Mouse (Mus musculus): ENCODE measurements around the gene Celsr1. TPM values are rescaled to one million over a fixed set of nuclear protein-coding genes. Genes with fewer than 3 reads are reported as not detected.

Gene Celsr1
- polyA plus RNA-seq, 1 experiment: 2.2 TPM

- Histone ChIP-seq H3K27ac (ENCODE audit: insufficient read depth, low read length) (no peak overlapping the region), H3K4me1 (ENCODE audit: control insufficient read depth, insufficient read depth, low read length) (no peaks in the 10 kb centered on the region), H3K4me3 (ENCODE audit: insufficient read depth, low read length) (no peak overlapping the region)
- TF ChIP-seq POLR2A (IDR thresholded peaks at IDR 0.05; ENCODE audit: extremely low read depth, insufficient read depth, low read length) (no peak), CTCF (IDR thresholded peaks at IDR 0.05; ENCODE audit: extremely low read depth, insufficient read depth, low read length) (no peak)
These were observed 5.7 kb downstream of the Celsr1 start for GRCm38 (mm10) chr15:86027871-86028270.

DNA sequence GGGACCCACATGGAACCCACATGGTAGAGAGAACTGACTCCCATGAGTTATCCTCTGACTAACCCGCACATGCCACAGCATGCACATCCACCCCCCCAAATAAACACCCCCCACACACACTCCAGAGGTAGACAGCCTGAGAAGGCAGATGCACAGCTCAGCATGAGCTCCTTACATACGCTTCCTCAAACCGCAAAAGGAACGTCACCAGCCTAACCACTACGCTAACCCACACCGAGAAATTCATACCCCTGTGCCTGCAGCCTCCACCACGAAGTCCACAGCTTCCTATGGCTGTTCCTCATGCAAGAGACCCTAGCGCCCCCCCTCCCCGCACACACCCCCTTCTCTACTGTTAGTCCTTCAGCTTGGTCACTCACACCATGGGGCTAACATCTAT lies 11.6 kb downstream of the Celsr1 start:
- Histone ChIP-seq H3K27ac (ENCODE audit: insufficient read depth, low read length) (no peak overlapping the region), H3K4me3 (ENCODE audit: insufficient read depth, low read length) (no peak overlapping the region), H3K4me1 (ENCODE audit: control insufficient read depth, insufficient read depth, low read length) (no peaks in the 10 kb centered on the region)
- no peak for TF ChIP-seq CTCF (IDR thresholded peaks at IDR 0.05; ENCODE audit: extremely low read depth, insufficient read depth, low read length)
- TF ChIP-seq POLR2A (IDR thresholded peaks at IDR 0.05; ENCODE audit: extremely low read depth, insufficient read depth, low read length): no peak

DNA sequence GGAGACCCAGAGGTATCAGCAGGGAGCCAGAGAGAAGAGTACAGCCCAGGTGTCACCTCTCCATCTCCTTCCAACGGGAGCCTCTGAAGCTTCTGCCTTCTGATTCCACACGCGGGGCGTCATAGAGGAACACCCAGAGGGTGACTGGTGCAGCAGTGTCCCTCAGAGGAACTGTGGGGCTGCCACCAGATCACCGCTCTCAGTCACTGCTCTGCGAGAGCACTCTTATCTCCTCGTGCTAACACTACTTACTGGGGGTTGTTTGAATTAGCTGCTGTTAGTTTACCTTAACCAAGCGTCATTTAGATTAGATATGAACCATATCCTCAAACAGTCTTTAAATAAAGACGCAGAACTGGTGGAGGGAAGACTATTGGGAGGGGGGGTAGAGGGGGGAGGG lies 12.3 kb downstream of the Celsr1 start:
- H3K27ac ChIP-seq (ENCODE audit: insufficient read depth, low read length): no peak overlapping the region
- H3K4me3 ChIP-seq (ENCODE audit: insufficient read depth, low read length): no peak overlapping the region
- TF ChIP-seq CTCF (IDR thresholded peaks at IDR 0.05; ENCODE audit: extremely low read depth, insufficient read depth, low read length): no peak
- no peaks in the 10 kb centered on the region for H3K4me1 ChIP-seq (ENCODE audit: control insufficient read depth, insufficient read depth, low read length)

- TF ChIP-seq CTCF (IDR thresholded peaks at IDR 0.05; ENCODE audit: extremely low read depth, insufficient read depth, low read length) (no peak), POLR2A (IDR thresholded peaks at IDR 0.05; ENCODE audit: extremely low read depth, insufficient read depth, low read length) (no peak)
- H3K4me1 ChIP-seq (ENCODE audit: control insufficient read depth, insufficient read depth, low read length): peaks cover 3% of the 10 kb centered on the region; the same call in 1 of the 2 replicates
- H3K4me3 ChIP-seq (ENCODE audit: insufficient read depth, low read length): no peak overlapping the region
- no peak overlapping the region for H3K27ac ChIP-seq (ENCODE audit: insufficient read depth, low read length)
These were observed 13.6 kb downstream of the Celsr1 start for GRCm38 (mm10) chr15:86020008-86020407.

DNA sequence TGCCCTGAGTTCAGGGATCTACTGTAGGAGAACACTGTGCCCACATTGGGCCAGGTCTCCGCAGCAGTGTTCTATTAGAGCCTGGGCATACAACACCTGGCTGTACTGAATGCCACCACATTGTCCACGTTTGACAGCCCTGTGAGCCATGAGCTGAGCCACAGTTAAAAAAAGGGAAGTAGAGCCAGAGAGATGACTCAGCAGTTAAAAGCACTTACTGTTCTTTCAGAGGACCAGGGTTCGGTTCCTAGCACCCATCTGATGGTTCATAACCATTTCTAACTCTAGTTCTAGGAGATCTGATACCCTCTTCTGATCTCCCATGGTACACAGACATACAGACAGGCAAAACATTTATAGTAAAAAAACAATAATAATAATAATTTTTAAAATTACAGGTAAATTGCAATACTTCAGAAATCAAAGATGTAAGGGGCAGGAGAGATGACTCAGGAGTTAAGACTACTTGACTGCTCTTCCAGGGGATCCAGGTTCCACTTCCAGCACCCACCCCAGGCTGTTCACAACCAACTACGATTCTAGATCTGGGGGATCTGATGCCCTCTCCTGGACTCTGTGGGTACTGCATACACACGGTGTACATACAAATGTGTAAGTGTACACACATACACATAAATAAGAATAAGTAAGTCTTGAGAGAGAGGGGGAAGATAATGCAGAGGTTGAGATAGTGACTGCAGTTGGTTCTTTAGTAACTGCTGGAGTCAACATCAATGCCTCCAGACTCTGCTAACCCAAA lies 14.6 kb downstream of the Celsr1 start:
- Histone ChIP-seq H3K27ac (ENCODE audit: insufficient read depth, low read length) (no peak overlapping the region), H3K4me1 (ENCODE audit: control insufficient read depth, insufficient read depth, low read length) (peaks cover 3% of the 10 kb centered on the region; the same call in 1 of the 2 replicates), H3K4me3 (ENCODE audit: insufficient read depth, low read length) (no peak overlapping the region)
- TF ChIP-seq CTCF (IDR thresholded peaks at IDR 0.05; ENCODE audit: extremely low read depth, insufficient read depth, low read length) (no peak), POLR2A (IDR thresholded peaks at IDR 0.05; ENCODE audit: extremely low read depth, insufficient read depth, low read length) (no peak)

DNA sequence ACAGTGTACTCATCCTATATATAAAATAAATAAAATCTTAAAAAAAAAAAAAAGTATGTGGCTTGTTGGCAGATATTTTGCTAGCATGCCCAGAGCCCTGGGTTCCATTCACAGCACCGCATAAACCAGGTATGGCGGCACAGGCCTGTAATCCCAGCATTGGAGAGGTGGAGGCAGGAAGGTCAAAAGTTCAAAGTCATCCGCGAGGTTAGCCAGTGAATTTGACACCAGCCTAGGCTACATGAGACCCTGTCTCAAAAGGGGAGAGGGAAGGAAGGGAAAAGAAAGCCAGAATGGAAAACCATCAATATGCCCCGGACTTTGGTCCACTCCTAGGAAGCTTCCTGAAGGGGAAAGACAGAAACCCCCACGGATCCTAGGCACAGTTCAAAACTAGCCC lies 16.2 kb downstream of the Celsr1 start:
- TF ChIP-seq POLR2A (IDR thresholded peaks at IDR 0.05; ENCODE audit: extremely low read depth, insufficient read depth, low read length) (no peak), CTCF (IDR thresholded peaks at IDR 0.05; ENCODE audit: extremely low read depth, insufficient read depth, low read length) (no peak)
- Histone ChIP-seq H3K4me3 (ENCODE audit: insufficient read depth, low read length) (no peak overlapping the region), H3K27ac (ENCODE audit: insufficient read depth, low read length) (no peak overlapping the region), H3K4me1 (ENCODE audit: control insufficient read depth, insufficient read depth, low read length) (peaks cover 3% of the 10 kb centered on the region; the same call in 1 of the 2 replicates)

- H3K4me1 ChIP-seq (ENCODE audit: control insufficient read depth, insufficient read depth, low read length): peaks cover 3% of the 10 kb centered on the region; the same call in 1 of the 2 replicates
- TF ChIP-seq CTCF (IDR thresholded peaks at IDR 0.05; ENCODE audit: extremely low read depth, insufficient read depth, low read length) (no peak), POLR2A (IDR thresholded peaks at IDR 0.05; ENCODE audit: extremely low read depth, insufficient read depth, low read length) (no peak)
- no peak overlapping the region for H3K27ac ChIP-seq (ENCODE audit: insufficient read depth, low read length)
- no peak overlapping the region for H3K4me3 ChIP-seq (ENCODE audit: insufficient read depth, low read length)
These were observed 17.6 kb downstream of the Celsr1 start for GRCm38 (mm10) chr15:86015860-86016541.

DNA sequence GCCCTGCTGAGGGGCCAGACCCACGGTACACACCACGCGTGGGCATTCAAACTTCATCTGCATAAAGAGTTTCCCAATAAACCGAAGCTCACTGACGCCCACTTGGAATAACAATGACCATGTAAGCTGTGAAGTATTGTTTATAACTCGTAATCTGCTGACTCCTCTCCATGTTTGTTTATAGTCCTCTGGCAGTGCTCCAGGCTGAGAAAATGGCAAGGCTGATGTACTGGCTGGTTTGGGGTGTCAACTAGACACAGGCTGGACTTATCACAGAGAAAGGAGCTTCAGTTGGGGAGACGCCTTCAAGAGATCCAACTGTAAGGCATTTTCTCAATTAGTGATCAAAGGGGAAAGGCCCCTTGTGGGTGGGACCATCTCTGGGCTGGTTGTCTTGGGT lies 18.6 kb downstream of the Celsr1 start:
- TF ChIP-seq CTCF (IDR thresholded peaks at IDR 0.05; ENCODE audit: extremely low read depth, insufficient read depth, low read length): no peak
- no peak for TF ChIP-seq POLR2A (IDR thresholded peaks at IDR 0.05; ENCODE audit: extremely low read depth, insufficient read depth, low read length)
- Histone ChIP-seq H3K27ac (ENCODE audit: insufficient read depth, low read length) (no peak overlapping the region), H3K4me3 (ENCODE audit: insufficient read depth, low read length) (no peak overlapping the region), H3K4me1 (ENCODE audit: control insufficient read depth, insufficient read depth, low read length) (peaks cover 3% of the 10 kb centered on the region; the same call in 1 of the 2 replicates)

- TF ChIP-seq POLR2A (IDR thresholded peaks at IDR 0.05; ENCODE audit: extremely low read depth, insufficient read depth, low read length): no peak
- TF ChIP-seq CTCF (IDR thresholded peaks at IDR 0.05; ENCODE audit: extremely low read depth, insufficient read depth, low read length): no peak
- no peak overlapping the region for H3K27ac ChIP-seq (ENCODE audit: insufficient read depth, low read length)
- no peak overlapping the region for H3K4me3 ChIP-seq (ENCODE audit: insufficient read depth, low read length)
- H3K4me1 ChIP-seq (ENCODE audit: control insufficient read depth, insufficient read depth, low read length): peaks cover 3% of the 10 kb centered on the region; the same call in 1 of the 2 replicates
These were observed 19.9 kb downstream of the Celsr1 start for GRCm38 (mm10) chr15:86013656-86014055.

- TF ChIP-seq CTCF (IDR thresholded peaks at IDR 0.05; ENCODE audit: extremely low read depth, insufficient read depth, low read length): no peak
- no peak for TF ChIP-seq POLR2A (IDR thresholded peaks at IDR 0.05; ENCODE audit: extremely low read depth, insufficient read depth, low read length)
- Histone ChIP-seq H3K27ac (ENCODE audit: insufficient read depth, low read length) (no peak overlapping the region), H3K4me3 (ENCODE audit: insufficient read depth, low read length) (no peak overlapping the region), H3K4me1 (ENCODE audit: control insufficient read depth, insufficient read depth, low read length) (peaks cover 3% of the 10 kb centered on the region; the same call in 1 of the 2 replicates)
These were observed 20.4 kb downstream of the Celsr1 start for GRCm38 (mm10) chr15:86013130-86013529.

Measured in cortical plate, adult 2 months (tissue).